Mouse (Mus musculus): Measurements from ENCODE around the gene Vmp1. TPM values are rescaled to one million over a fixed set of nuclear protein-coding genes. Genes with fewer than 3 reads are reported as not detected.
A peak's percentile ranks its signal among the peaks of the same experiment; 100 is the strongest.

The Vmp1 gene
- total and polyA plus RNA-seq, 3 experiments: 80.9 to 209 (median 167) TPM

GRCm38 (mm10) chr11:86652578-86652979 lies 31.1 kb downstream of the Vmp1 start (continued):
- no peak for TF ChIP-seq ZMIZ1 (IDR thresholded peaks at IDR 0.05; ENCODE audit: low read depth, low read length)
- no peak for TF ChIP-seq USF2 (conservative IDR thresholded peaks at IDR 0.05; ENCODE audit: low read depth, low read length)

GRCm38 (mm10) chr11:86650676-86651075 lies 33.0 kb downstream of the Vmp1 start:
- Histone ChIP-seq H3K27me3 (replicated peaks) (no peaks in the 10 kb centered on the region), H3K27ac (ENCODE audit: insufficient read depth, low read depth) (peak overlapping the region; percentile 74), H3K4me2 (ENCODE audit: insufficient read depth, low read depth, poor library complexity, severe bottlenecking) (0 out of 2 replicates have a peak overlapping the region, but pooled peaks have one; percentile 22), H3K4me3 (replicated peaks in 1 of 3; ENCODE audit: low read depth in 2 of 3, low read length in 2 of 3, poor library complexity in 1 of 3) (no peak overlapping the region), H3K79me2 (replicated peaks; ENCODE audit: control insufficient read depth, extremely low read depth, insufficient read depth, poor library complexity, severe bottlenecking) (peaks cover 5% of the 10 kb centered on the region), H3K4me1 (ENCODE audit: control insufficient read depth in 1 of 2, insufficient read depth in 2 of 2) (peaks cover 13 to 82% of the 10 kb centered on the region in 2 experiments; a peak in 3 of 4 replicates), H3K9ac (ENCODE audit: insufficient read depth, low read depth) (peak overlapping the region; percentile 31; the same call in 1 of the 2 replicates), H3K36me3 (replicated peaks in 1 of 2; ENCODE audit: control insufficient read depth in 1 of 2, insufficient read depth in 1 of 2, low read length in 1 of 2) (peaks cover 2 to 15% of the 10 kb centered on the region in 2 experiments), H3K9me3 (replicated peaks; ENCODE audit: low read length) (no peaks in the 10 kb centered on the region)
- dilution Hi-C loops (cut with MboI; ENCODE audit: extremely low pct_ligation_motif_present, extremely low pct_unique_long_range_greater_than_20kb, low sequenced_read_pairs) (no loop called here), in situ Hi-C loops (cut with MboI; ENCODE audit: low pct_ligation_motif_present, low pct_unique_long_range_greater_than_20kb, low sequenced_read_pairs) (loop anchor here (5.0 to 10.0 kb wide), 2 partner anchors 73 to 354 kb away; no protein-coding TSS in a partner anchor)
- 0 out of 2 replicates have a peak, but pooled peaks have one; percentile 40 for TF ChIP-seq MYC (IDR thresholded peaks at IDR 0.05; ENCODE audit: low read depth, low read length)
- no peak for TF ChIP-seq MXI1 (IDR thresholded peaks at IDR 0.05; ENCODE audit: low read depth, low read length)
- no peak for DNase-seq (ENCODE audit: extremely low read depth)

GRCm38 (mm10) chr11:86649542-86649941 lies 34.1 kb downstream of the Vmp1 start:
- DNase-seq (ENCODE audit: extremely low read depth): no peak
- in situ Hi-C loops (cut with MboI; ENCODE audit: low pct_ligation_motif_present, low pct_unique_long_range_greater_than_20kb, low sequenced_read_pairs): no loop called here
- Histone ChIP-seq H3K4me1 (ENCODE audit: control insufficient read depth in 1 of 2, insufficient read depth in 2 of 2) (peaks cover 13 to 87% of the 10 kb centered on the region in 2 experiments; a peak in 3 of 4 replicates), H3K9me3 (replicated peaks; ENCODE audit: low read length) (no peaks in the 10 kb centered on the region), H3K9ac (ENCODE audit: insufficient read depth, low read depth) (peak overlapping the region; percentile 34; the same call in 1 of the 2 replicates), H3K4me2 (ENCODE audit: insufficient read depth, low read depth, poor library complexity, severe bottlenecking) (peak overlapping the region; percentile 54; the same call in 1 of the 2 replicates), H3K4me3 (replicated peaks in 1 of 3; ENCODE audit: low read depth in 2 of 3, low read length in 2 of 3, poor library complexity in 1 of 3) (peak overlapping the region in 2 of 3 experiments; percentile 19 to 68), H3K27ac (ENCODE audit: insufficient read depth, low read depth) (peak overlapping the region; percentile 22; the same call in 1 of the 2 replicates), H3K36me3 (replicated peaks in 1 of 2; ENCODE audit: control insufficient read depth in 1 of 2, insufficient read depth in 1 of 2, low read length in 1 of 2) (peaks cover 2 to 14% of the 10 kb centered on the region in 2 experiments), H3K27me3 (replicated peaks) (no peaks in the 10 kb centered on the region), H3K79me2 (replicated peaks; ENCODE audit: control insufficient read depth, extremely low read depth, insufficient read depth, poor library complexity, severe bottlenecking) (peaks cover 5% of the 10 kb centered on the region)
- dilution Hi-C loops (cut with MboI; ENCODE audit: extremely low pct_ligation_motif_present, extremely low pct_unique_long_range_greater_than_20kb, low sequenced_read_pairs): no loop called here
- peak; percentile 55 for TF ChIP-seq ETS1 (conservative IDR thresholded peaks at IDR 0.05; ENCODE audit: low read depth, low read length)
- 0 out of 2 replicates have a peak, but pooled peaks have one; percentile 13 for TF ChIP-seq JUND (conservative IDR thresholded peaks at IDR 0.05; ENCODE audit: low read depth, low read length)
- TF ChIP-seq POLR2A (IDR thresholded peaks at IDR 0.05; ENCODE audit: low read depth, low read length): no peak; the same call in 1 of the 2 replicates
- TF ChIP-seq EP300 (IDR thresholded peaks at IDR 0.05; ENCODE audit: low read length): no peak
- TF ChIP-seq MAFK (IDR thresholded peaks at IDR 0.05; ENCODE audit: insufficient replicate concordance, low read length): no peak
- TF ChIP-seq SIN3A (IDR thresholded peaks at IDR 0.05; ENCODE audit: low read length): no peak; the same call in 1 of the 2 replicates
- TF ChIP-seq ZNF384 (IDR thresholded peaks at IDR 0.05; ENCODE audit: low read depth, low read length): no peak
- TF ChIP-seq TBP (conservative IDR thresholded peaks at IDR 0.05; ENCODE audit: low read depth, low read length): no peak
- no peak for TF ChIP-seq NRF1 (IDR thresholded peaks at IDR 0.05; ENCODE audit: low read depth, low read length)
- peak; percentile 89; the same call in 1 of the 2 replicates for TF ChIP-seq CHD1 (IDR thresholded peaks at IDR 0.05; ENCODE audit: low read depth, low read length)

Measured in CH12.LX (cell line).